Mouse (Mus musculus): ENCODE measurements around the gene Crls1. TPM values are rescaled to one million over a fixed set of nuclear protein-coding genes. Genes with fewer than 3 reads are reported as not detected.

Gene Crls1
- polyA plus RNA-seq, 1 experiment from 2014 or later, result 24.7 TPM

- WGBS, result 79% methylated on average over 5 of the region's 5 CpGs
- Histone ChIP-seq H3K36me3 (ENCODE audit: control insufficient read depth, insufficient read depth, low read length) (peaks cover 2% of the 10 kb centered on the region; the same call in 1 of the 2 replicates), H3K4me1 (ENCODE audit: control insufficient read depth, insufficient read depth, low read length) (no peaks in the 10 kb centered on the region), H3K4me2 (no peak overlapping the region), H3K27me3 (ENCODE audit: control insufficient read depth, insufficient read depth, low read length) (no peaks in the 10 kb centered on the region), H3K9ac (ENCODE audit: low read length) (no peak overlapping the region), H3K4me3 (ENCODE audit: low read depth, low read length) (no peak overlapping the region), H3K27ac (ENCODE audit: low read depth, low read length) (no peak overlapping the region), H3K9me3 (ENCODE audit: control insufficient read depth, low read length) (no peaks in the 10 kb centered on the region)
- no peak for ATAC-seq (ENCODE audit: low FRiP score)
- no peak for DNase-seq (ENCODE audit: low spot score, missing footprints)
Observed at GRCm38 (mm10) chr2:132856333-132856732, 9.9 kb downstream of the Crls1 start.

- Histone ChIP-seq H3K27me3 (ENCODE audit: control insufficient read depth, insufficient read depth, low read length) (no peaks in the 10 kb centered on the region), H3K4me1 (ENCODE audit: control insufficient read depth, insufficient read depth, low read length) (no peaks in the 10 kb centered on the region), H3K27ac (ENCODE audit: low read depth, low read length) (no peak overlapping the region), H3K4me3 (ENCODE audit: low read depth, low read length) (no peak overlapping the region), H3K4me2 (no peak overlapping the region), H3K36me3 (ENCODE audit: control insufficient read depth, insufficient read depth, low read length) (peaks cover 2% of the 10 kb centered on the region; the same call in 1 of the 2 replicates), H3K9ac (ENCODE audit: low read length) (no peak overlapping the region), H3K9me3 (ENCODE audit: control insufficient read depth, low read length) (no peaks in the 10 kb centered on the region)
- no peak for DNase-seq (ENCODE audit: low spot score, missing footprints)
- ATAC-seq (ENCODE audit: low FRiP score), result no peak
Observed at GRCm38 (mm10) chr2:132860435-132860834, 14.0 kb downstream of the Crls1 start.

GRCm38 (mm10) chr2:132861456-132861855 is 15.0 kb downstream of the Crls1 start:
- Histone ChIP-seq H3K9ac (ENCODE audit: low read length) (no peak overlapping the region), H3K9me3 (ENCODE audit: control insufficient read depth, low read length) (no peaks in the 10 kb centered on the region), H3K27ac (ENCODE audit: low read depth, low read length) (no peak overlapping the region), H3K36me3 (ENCODE audit: control insufficient read depth, insufficient read depth, low read length) (peaks cover 2% of the 10 kb centered on the region; the same call in 1 of the 2 replicates), H3K4me1 (ENCODE audit: control insufficient read depth, insufficient read depth, low read length) (no peaks in the 10 kb centered on the region), H3K4me2 (no peak overlapping the region), H3K4me3 (ENCODE audit: low read depth, low read length) (no peak overlapping the region), H3K27me3 (ENCODE audit: control insufficient read depth, insufficient read depth, low read length) (no peaks in the 10 kb centered on the region)
- DNase-seq (ENCODE audit: low spot score, missing footprints), result no peak
- WGBS, result 97% methylated on average over 2 of the region's 2 CpGs
- ATAC-seq (ENCODE audit: low FRiP score), result no peak

GRCm38 (mm10) chr2:132863325-132863724 is 16.9 kb downstream of the Crls1 start:
- 98% methylated on average over 2 of the region's 2 CpGs for WGBS
- no peak for ATAC-seq (ENCODE audit: low FRiP score)
- no peak overlapping the region for H3K4me2 ChIP-seq

GRCm38 (mm10) chr2:132867521-132867920 is 21.1 kb downstream of the Crls1 start:
- WGBS, result 73% methylated on average over 5 of the region's 5 CpGs
- no peak for DNase-seq (ENCODE audit: low spot score, missing footprints)
- no peak overlapping the region for H3K4me3 ChIP-seq (ENCODE audit: low read depth, low read length)
- no peak for ATAC-seq (ENCODE audit: low FRiP score)
- H3K4me2 ChIP-seq, result no peak overlapping the region
- no peaks in the 10 kb centered on the region for H3K9me3 ChIP-seq (ENCODE audit: control insufficient read depth, low read length)
- H3K36me3 ChIP-seq (ENCODE audit: control insufficient read depth, insufficient read depth, low read length), result no peaks in the 10 kb centered on the region
- H3K9ac ChIP-seq (ENCODE audit: low read length), result no peak overlapping the region
- H3K27ac ChIP-seq (ENCODE audit: low read depth, low read length), result no peak overlapping the region
- H3K4me1 ChIP-seq (ENCODE audit: control insufficient read depth, insufficient read depth, low read length), result no peaks in the 10 kb centered on the region
- no peaks in the 10 kb centered on the region for H3K27me3 ChIP-seq (ENCODE audit: control insufficient read depth, insufficient read depth, low read length)

More at GRCm38 (mm10) chr2:132863325-132863724, 16.9 kb downstream of the Crls1 start:
- peaks cover 2% of the 10 kb centered on the region; the same call in 1 of the 2 replicates for H3K36me3 ChIP-seq (ENCODE audit: control insufficient read depth, insufficient read depth, low read length)
- H3K27me3 ChIP-seq (ENCODE audit: control insufficient read depth, insufficient read depth, low read length), result no peaks in the 10 kb centered on the region
- no peak overlapping the region for H3K4me3 ChIP-seq (ENCODE audit: low read depth, low read length)
- no peaks in the 10 kb centered on the region for H3K4me1 ChIP-seq (ENCODE audit: control insufficient read depth, insufficient read depth, low read length)
- no peak for DNase-seq (ENCODE audit: low spot score, missing footprints)
- no peak overlapping the region for H3K9ac ChIP-seq (ENCODE audit: low read length)
- no peak overlapping the region for H3K27ac ChIP-seq (ENCODE audit: low read depth, low read length)
- H3K9me3 ChIP-seq (ENCODE audit: control insufficient read depth, low read length), result no peaks in the 10 kb centered on the region

- 91% methylated on average over 5 of the region's 5 CpGs for WGBS
- H3K9me3 ChIP-seq (ENCODE audit: control insufficient read depth, low read length), result no peaks in the 10 kb centered on the region
- no peaks in the 10 kb centered on the region for H3K27me3 ChIP-seq (ENCODE audit: control insufficient read depth, insufficient read depth, low read length)
- no peaks in the 10 kb centered on the region for H3K36me3 ChIP-seq (ENCODE audit: control insufficient read depth, insufficient read depth, low read length)
- H3K9ac ChIP-seq (ENCODE audit: low read length), result no peak overlapping the region
- H3K4me3 ChIP-seq (ENCODE audit: low read depth, low read length), result no peak overlapping the region
- ATAC-seq (ENCODE audit: low FRiP score), result 0 out of 2 replicates have a peak, but pooled peaks have one; percentile 30
- H3K4me1 ChIP-seq (ENCODE audit: control insufficient read depth, insufficient read depth, low read length), result no peaks in the 10 kb centered on the region
- H3K27ac ChIP-seq (ENCODE audit: low read depth, low read length), result no peak overlapping the region
- no peak overlapping the region for H3K4me2 ChIP-seq
- no peak for DNase-seq (ENCODE audit: low spot score, missing footprints)
Observed at GRCm38 (mm10) chr2:132869682-132870081, 23.2 kb downstream of the Crls1 start.

GRCm38 (mm10) chr2:132870286-132870685 is 23.8 kb downstream of the Crls1 start:
- H3K9me3 ChIP-seq (ENCODE audit: control insufficient read depth, low read length), result no peaks in the 10 kb centered on the region
- H3K36me3 ChIP-seq (ENCODE audit: control insufficient read depth, insufficient read depth, low read length), result no peaks in the 10 kb centered on the region
- DNase-seq (ENCODE audit: low spot score, missing footprints) (no peak), ATAC-seq (ENCODE audit: low FRiP score) (no peak)
- no peak overlapping the region for H3K4me2 ChIP-seq
- no peak overlapping the region for H3K9ac ChIP-seq (ENCODE audit: low read length)
- no peak overlapping the region for H3K27ac ChIP-seq (ENCODE audit: low read depth, low read length)
- H3K4me3 ChIP-seq (ENCODE audit: low read depth, low read length), result no peak overlapping the region
- 76% methylated on average over 4 of the region's 4 CpGs for WGBS
- no peaks in the 10 kb centered on the region for H3K4me1 ChIP-seq (ENCODE audit: control insufficient read depth, insufficient read depth, low read length)
- H3K27me3 ChIP-seq (ENCODE audit: control insufficient read depth, insufficient read depth, low read length), result no peaks in the 10 kb centered on the region

GRCm38 (mm10) chr2:132871663-132872062 is 25.2 kb downstream of the Crls1 start:
- ATAC-seq (ENCODE audit: low FRiP score), result no peak
- no peaks in the 10 kb centered on the region for H3K36me3 ChIP-seq (ENCODE audit: control insufficient read depth, insufficient read depth, low read length)
- H3K4me1 ChIP-seq (ENCODE audit: control insufficient read depth, insufficient read depth, low read length), result no peaks in the 10 kb centered on the region
- no peak overlapping the region for H3K9ac ChIP-seq (ENCODE audit: low read length)
- WGBS, result 63% methylated on average over 3 of the region's 3 CpGs
- H3K9me3 ChIP-seq (ENCODE audit: control insufficient read depth, low read length), result no peaks in the 10 kb centered on the region
- no peak overlapping the region for H3K4me3 ChIP-seq (ENCODE audit: low read depth, low read length)
- no peaks in the 10 kb centered on the region for H3K27me3 ChIP-seq (ENCODE audit: control insufficient read depth, insufficient read depth, low read length)
- no peak overlapping the region for H3K27ac ChIP-seq (ENCODE audit: low read depth, low read length)
- no peak for DNase-seq (ENCODE audit: low spot score, missing footprints)
- no peak overlapping the region for H3K4me2 ChIP-seq

- Histone ChIP-seq H3K27me3 (ENCODE audit: control insufficient read depth, insufficient read depth, low read length) (peaks cover 8% of the 10 kb centered on the region), H3K9me3 (ENCODE audit: control insufficient read depth, low read length) (no peaks in the 10 kb centered on the region), H3K36me3 (ENCODE audit: control insufficient read depth, insufficient read depth, low read length) (no peaks in the 10 kb centered on the region), H3K27ac (ENCODE audit: low read depth, low read length) (no peak overlapping the region), H3K9ac (ENCODE audit: low read length) (no peak overlapping the region), H3K4me3 (ENCODE audit: low read depth, low read length) (no peak overlapping the region), H3K4me2 (no peak overlapping the region), H3K4me1 (ENCODE audit: control insufficient read depth, insufficient read depth, low read length) (peaks cover under 1% of the 10 kb centered on the region; the same call in 1 of the 2 replicates)
- ATAC-seq (ENCODE audit: low FRiP score), result no peak
- 88% methylated on average over 10 of the region's 10 CpGs for WGBS
- DNase-seq (ENCODE audit: low spot score, missing footprints), result no peak
Observed at GRCm38 (mm10) chr2:132873657-132874326, 27.3 kb downstream of the Crls1 start.

Data from midbrain, embryonic 11.5 days (tissue).